Mouse (Mus musculus) cerebellum, postnatal 14 days (tissue): ENCODE measurements at regions not wholly inside any gene's neighbourhood (a gene's known extent, or its start where the extent isn't known, plus 50 kb on each side); places are given as distances from the start of the nearest gene placed in this dataset.

Experiments
- DNase-seq, 2 experiments: peaks; one replicate each; pipeline ENCODE4 v3.0.0; 2021; ENCODE audit warnings: mixed read lengths in 2 of 2

GRCm38 (mm10) chr7:51722420-51722819 lies 100.6 kb downstream of the Slc17a6 start:
- no peak for DNase-seq

DNA sequence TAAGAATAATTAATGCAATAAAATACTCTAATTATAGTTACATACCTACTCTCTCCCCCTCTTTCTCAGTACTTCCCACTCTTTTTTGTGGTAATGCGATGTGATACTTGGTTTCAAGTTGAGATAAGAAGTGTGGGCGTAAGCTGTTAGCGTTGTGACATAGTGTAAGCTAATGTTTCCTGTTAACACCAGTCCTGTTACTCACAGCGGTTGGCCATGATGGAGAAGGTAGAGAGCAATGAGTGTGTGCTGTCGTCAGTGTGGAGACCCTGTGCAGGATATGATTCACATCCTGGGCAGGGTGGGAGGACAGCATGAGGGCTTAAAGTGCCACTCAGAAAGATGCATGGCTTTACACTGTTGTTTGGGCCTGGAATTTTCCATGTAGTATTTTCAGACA lies 102.1 kb downstream of the Slc17a6 start:
- DNase-seq = no peak

DNA sequence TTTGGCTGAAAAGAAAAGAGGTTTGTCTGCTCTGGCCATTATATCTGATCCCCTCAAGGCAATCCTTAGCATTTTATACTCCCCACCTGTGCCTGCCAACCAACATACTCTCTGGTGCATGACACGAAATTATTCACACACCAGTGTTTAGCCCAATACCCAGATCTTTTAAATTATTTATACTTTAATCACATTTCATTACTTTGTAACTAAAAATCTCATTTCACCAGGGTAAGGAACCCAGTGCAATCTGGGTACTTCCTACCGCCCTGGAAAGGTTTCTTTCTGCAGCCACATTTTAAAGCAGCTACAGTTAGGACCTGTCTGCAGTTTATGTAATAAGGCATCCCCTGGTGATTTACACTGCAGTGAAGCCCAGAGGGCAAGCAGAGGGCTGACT lies 114.5 kb downstream of the Slc17a6 start:
- no peak for DNase-seq

DNA sequence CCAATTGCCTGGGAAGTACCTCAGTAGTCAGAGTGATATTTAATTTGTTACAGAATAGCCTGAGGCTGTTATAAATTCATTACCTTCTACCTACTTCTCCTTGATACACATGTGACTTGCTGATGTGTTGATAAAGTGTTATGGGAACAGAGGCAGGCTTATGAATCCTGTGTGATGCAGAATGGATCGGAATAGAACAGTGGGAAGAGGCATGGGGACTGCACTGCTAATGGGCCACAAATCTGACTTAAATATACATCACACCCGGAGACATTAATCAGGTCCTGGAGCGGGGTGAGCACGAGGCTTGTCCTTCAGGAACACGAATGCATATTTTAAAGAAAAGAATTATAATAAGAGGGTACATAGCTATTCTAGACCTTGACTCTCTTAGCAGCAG lies 117.8 kb downstream of the Slc17a6 start:
- DNase-seq = no peak

- no peak for DNase-seq
These were observed 119.1 kb downstream of the Slc17a6 start for GRCm38 (mm10) chr7:51740928-51741327.

DNA sequence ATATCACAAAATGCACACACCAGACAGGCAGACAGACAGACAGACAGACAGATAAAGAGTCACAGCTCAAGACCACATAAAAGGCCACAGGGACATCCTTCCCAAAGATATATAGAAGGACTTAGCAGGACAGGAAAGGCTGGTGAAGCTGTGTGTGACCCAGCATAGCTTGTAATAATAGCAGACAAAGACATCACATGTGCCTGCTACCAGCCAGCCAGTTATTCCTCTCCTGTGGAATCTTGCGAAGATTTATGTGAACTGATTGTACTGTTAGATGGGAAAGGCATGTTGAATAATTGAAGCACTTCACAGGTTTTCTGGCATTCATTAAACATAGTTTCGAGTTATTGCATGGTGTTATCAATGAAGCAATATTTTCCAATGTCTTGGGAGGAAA lies 119.1 kb upstream of the Gas2 start:
- no peak for DNase-seq

- no peak for DNase-seq
These were observed 116.2 kb upstream of the Gas2 start for GRCm38 (mm10) chr7:51745598-51745997.

GRCm38 (mm10) chr7:51748633-51749303 lies 113.0 kb upstream of the Gas2 start:
- peak; percentile 30 to 34 for DNase-seq

GRCm38 (mm10) chr7:51749304-51750129 lies 112.3 kb upstream of the Gas2 start:
- DNase-seq = peak; percentile 69 to 74

DNA sequence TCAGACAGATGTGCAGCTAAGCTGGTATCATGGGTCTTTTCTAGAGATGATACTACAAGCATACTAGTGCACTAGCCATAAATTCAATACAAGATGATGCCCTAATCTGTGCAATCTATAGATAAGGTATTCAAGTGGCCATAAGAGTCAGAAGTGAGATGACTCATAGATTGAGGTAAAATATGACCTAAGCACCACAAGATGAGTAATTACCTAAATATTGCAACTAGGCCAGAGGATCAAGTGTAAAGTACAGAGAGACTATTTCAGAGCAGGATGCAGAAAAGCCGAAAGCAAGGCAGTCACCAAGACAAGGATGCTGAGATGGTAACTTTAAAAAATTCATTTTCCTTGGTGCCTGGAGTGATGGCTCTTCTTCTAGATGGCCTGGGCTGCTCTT lies 111.5 kb upstream of the Gas2 start:
- no peak for DNase-seq

GRCm38 (mm10) chr7:51753062-51753461 lies 108.8 kb upstream of the Gas2 start:
- DNase-seq = peak in 1 of 2 experiments; percentile 12

GRCm38 (mm10) chr7:51754208-51754888 lies 107.5 kb upstream of the Gas2 start:
- DNase-seq = peak in 1 of 2 experiments; percentile 14

GRCm38 (mm10) chr7:51756218-51756617 lies 105.6 kb upstream of the Gas2 start:
- no peak for DNase-seq

DNA sequence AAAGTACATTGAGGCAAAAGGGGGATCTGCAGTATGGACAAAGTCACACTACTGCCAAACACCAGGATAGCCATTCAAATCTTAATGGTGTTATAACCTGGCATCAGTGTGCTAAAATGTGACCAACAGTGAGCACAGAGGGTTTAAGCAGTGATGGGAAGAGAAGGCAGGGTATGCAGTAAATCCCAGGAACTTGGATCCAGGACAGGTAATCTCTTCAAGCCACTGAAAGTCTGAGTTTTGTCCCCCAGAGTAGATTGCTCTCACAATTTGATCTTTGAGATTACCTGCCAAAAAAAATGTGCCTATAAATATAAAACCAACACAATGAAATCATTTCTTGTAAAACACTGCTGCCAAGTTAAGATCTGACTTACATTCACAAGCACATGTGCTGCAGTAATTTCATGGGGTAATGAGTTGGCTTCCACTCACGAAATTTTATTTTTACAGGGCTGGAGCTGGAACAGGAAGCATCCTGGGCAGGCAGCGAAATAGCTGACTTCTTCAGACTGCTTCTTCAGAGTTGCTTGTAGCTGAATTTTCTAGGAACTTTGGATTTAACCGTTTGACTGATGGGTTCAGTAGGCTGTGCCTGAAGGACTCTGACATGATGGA lies 102.2 kb upstream of the Gas2 start:
- no peak for DNase-seq

DNA sequence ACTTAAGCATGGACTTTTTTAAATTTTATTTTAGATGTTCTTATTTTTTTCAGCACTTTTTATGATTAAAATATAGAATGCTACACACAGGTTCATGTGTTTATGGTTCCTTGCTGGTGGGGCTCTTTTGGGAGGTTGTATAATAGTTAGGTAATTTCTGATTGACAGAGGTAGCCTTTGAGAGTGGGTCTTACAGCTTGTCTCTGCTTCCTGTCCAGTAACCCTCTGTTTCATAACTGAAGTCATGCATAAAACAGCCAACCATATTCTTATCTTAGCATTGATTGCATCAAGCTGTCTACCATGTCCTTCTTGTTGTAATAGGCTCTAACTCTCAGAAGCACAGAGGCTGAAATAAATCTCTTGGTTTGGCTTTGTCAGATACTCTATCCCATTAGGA lies 94.7 kb upstream of the Gas2 start:
- no peak for DNase-seq

GRCm38 (mm10) chr7:51771895-51772871 lies 89.6 kb upstream of the Gas2 start:
- peak; percentile 80 to 81 for DNase-seq

DNA sequence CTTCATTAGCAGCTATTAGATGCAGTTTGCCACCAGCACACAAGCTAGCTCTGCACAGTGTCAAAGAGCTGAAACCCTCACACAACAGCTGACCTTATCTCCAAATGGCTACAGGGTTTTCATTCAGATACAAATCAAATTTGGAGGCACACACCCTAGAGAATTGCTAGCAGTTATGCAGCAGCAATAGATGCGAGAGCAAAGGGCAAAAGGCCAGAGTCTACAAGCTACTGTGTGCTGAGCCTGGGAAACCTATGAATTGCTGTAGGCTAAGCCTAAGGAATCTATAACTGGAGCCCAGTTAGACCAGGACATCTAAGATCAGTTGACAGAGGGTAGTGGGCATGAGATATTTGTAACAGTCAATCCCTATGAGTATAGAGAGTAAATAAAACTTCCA lies 85.8 kb upstream of the Gas2 start:
- DNase-seq = no peak

DNA sequence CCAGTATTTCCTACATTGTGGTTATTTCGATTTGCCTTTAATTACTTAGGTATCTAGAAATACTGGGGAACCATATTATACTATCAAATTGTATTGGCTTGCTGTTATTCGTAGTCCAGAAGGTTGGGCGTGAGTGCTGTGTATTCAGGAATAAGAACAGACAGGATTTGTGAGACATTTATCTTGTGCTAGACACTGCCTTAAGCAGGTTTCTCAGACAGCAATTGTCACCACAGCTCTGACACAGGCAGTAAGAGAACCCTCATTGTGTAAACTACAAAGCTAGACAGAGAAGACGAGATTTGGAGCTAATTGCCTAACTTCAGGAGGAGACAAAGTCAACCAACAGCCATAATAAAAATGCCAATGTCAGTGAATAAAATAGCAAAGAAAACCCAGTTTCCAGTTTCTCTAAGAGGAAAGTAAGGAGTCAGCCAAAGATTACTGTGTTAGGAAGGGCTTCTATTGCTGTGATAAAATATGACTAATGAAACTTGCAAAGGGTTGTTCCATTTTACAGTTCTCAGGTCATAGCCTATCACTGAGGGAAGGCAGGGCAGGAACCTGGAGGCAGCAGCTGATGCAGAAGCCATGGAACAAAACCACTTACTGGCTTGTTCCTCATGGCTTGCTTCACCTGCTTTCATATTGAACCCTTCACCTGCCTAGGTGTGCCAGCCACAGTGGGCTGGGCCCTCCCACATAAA lies 78.6 kb upstream of the Gas2 start:
- DNase-seq = peak in 1 of 2 experiments; percentile 15

DNA sequence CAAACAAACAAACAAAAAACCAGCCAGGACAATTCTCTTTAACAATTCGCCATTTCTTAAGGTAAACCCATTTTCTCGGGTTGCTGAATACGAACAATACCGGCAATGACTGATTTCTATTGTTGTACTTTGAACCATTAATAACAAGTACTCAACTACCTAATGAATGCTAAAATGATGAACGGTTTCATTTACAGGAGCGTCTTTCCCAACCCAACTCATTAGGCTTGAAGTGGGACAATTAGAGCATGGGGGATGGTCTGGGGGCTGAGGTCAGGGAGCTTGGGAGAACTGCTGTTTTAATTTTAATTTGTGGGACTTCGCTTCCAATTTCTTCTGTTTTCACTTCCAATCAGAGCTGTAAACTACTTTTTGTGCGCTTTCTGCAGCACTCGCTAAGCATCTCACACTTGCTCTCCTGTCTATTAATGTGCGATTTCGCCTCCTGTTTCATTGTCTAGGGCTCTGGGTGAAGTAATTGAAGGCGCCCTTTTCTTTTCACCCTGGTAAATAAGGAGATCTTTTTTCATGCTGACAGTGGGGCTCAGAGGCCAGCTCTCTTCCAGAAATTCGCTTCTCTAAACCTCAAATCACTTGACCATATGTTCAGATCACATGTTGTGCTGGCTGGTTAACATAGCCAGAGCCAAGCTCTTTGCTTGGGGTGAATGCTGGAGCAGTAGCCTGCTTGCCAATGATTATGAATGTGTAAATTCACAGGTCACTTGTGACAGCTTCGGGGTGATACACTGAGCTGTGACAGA lies 77.7 kb upstream of the Gas2 start:
- DNase-seq = peak; percentile 44 to 71
